Mouse (Mus musculus): ENCODE measurements around the gene Spem1.
A peak's percentile ranks its signal among the peaks of the same experiment; 100 is the strongest.
"Not testable (repeated sequence)": the region's sequence is repeated elsewhere in the genome, so short reads cannot be mapped to it uniquely, and the experiment has no call there.

Spem1 gene

GRCm38 (mm10) chr11:69822080-69822479 is at the start of gene Spem1:
Gene Spem1, minus strand, starts transcription at chr11:69822180.
- DNase-seq (ENCODE audit: low spot score) = no peak

- DNase-seq (ENCODE audit: low spot score) = no peak
These were observed 48.5 kb upstream of the Spem1 start for GRCm38 (mm10) chr11:69870289-69871069.

GRCm38 (mm10) chr11:69867335-69867734 is 45.4 kb upstream of the Spem1 start:
- DNase-seq (ENCODE audit: low spot score) = no peak

- no peak for DNase-seq (ENCODE audit: low spot score)
These were observed 43.6 kb upstream of the Spem1 start for GRCm38 (mm10) chr11:69865561-69865960.

GRCm38 (mm10) chr11:69864138-69864860 is 42.3 kb upstream of the Spem1 start:
- no peak for DNase-seq (ENCODE audit: low spot score)

- not testable (repeated sequence) for DNase-seq (ENCODE audit: low spot score)
These were observed 41.7 kb upstream of the Spem1 start for GRCm38 (mm10) chr11:69863729-69864128.

GRCm38 (mm10) chr11:69858113-69858998 is 36.4 kb upstream of the Spem1 start, which contains the start of gene Tnk1:
Gene Tnk1, minus strand, starts transcription at chr11:69858730.
- DNase-seq (ENCODE audit: low spot score) = no peak

- peak; percentile 70 for DNase-seq (ENCODE audit: low spot score)
These were observed 33.4 kb upstream of the Spem1 start for GRCm38 (mm10) chr11:69855347-69855746.

- DNase-seq (ENCODE audit: low spot score) = no peak
These were observed 32.7 kb upstream of the Spem1 start for GRCm38 (mm10) chr11:69854680-69855079.

- DNase-seq (ENCODE audit: low spot score) = no peak
These were observed 32.0 kb upstream of the Spem1 start for GRCm38 (mm10) chr11:69853994-69854393.

GRCm38 (mm10) chr11:69850754-69851153 is 28.8 kb upstream of the Spem1 start:
- DNase-seq (ENCODE audit: low spot score) = no peak

GRCm38 (mm10) chr11:69849884-69850283 is 27.9 kb upstream of the Spem1 start:
- no peak for DNase-seq (ENCODE audit: low spot score)

- DNase-seq (ENCODE audit: low spot score) = no peak
These were observed 27.1 kb upstream of the Spem1 start for GRCm38 (mm10) chr11:69849128-69849527.

GRCm38 (mm10) chr11:69848021-69848420 is 26.0 kb upstream of the Spem1 start:
- DNase-seq (ENCODE audit: low spot score) = no peak

- no peak for DNase-seq (ENCODE audit: low spot score)
These were observed 25.0 kb upstream of the Spem1 start for GRCm38 (mm10) chr11:69846738-69847688.

- DNase-seq (ENCODE audit: low spot score) = peak; percentile 97
These were observed 24.3 kb upstream of the Spem1 start, which contains the start of gene Plscr3 for GRCm38 (mm10) chr11:69846198-69846680. Gene Plscr3, plus strand, starts transcription at chr11:69846376.

GRCm38 (mm10) chr11:69838714-69839104 is 16.7 kb upstream of the Spem1 start:
- no peak for DNase-seq (ENCODE audit: low spot score)

- peak; percentile 96 for DNase-seq (ENCODE audit: low spot score)
These were observed 16.2 kb upstream of the Spem1 start, which contains the start of gene Tmem256 for GRCm38 (mm10) chr11:69837952-69838713. Gene Tmem256, plus strand, starts transcription at chr11:69838514.

GRCm38 (mm10) chr11:69837604-69837951 is 15.6 kb upstream of the Spem1 start, which contains the start of gene Nlgn2:
Gene Nlgn2, minus strand, starts transcription at chr11:69837784.
- DNase-seq (ENCODE audit: low spot score) = no peak
